Mouse (Mus musculus) ovary, postnatal 10 days (tissue): Measurements from ENCODE around the gene Ddx54.

Experiments used
- DNase-seq: peaks from one replicate; pipeline ENCODE4 v3.0.0; 2022; ENCODE audit warnings: low spot score

Gene Ddx54

DNA sequence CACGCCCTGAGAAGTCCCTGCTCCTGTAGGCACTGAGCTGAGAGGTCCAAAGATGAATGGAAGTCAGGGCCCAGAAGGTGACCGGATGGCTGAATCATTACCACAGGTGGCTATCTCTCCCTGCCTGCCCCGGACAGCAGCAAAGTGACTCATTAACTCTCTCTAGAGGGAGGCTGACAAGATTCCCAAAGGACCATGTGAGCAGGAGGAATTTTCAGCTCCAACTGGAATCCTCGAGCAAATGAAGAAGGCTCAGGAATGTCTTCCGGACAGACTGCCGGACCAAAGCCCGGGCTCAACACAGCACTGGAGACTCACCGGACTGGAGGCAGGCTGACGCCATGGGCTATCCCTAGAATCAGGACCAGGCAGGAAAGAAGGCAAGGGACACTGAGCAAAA lies 30.5 kb upstream of the Ddx54 start:
- no peak for DNase-seq

DNA sequence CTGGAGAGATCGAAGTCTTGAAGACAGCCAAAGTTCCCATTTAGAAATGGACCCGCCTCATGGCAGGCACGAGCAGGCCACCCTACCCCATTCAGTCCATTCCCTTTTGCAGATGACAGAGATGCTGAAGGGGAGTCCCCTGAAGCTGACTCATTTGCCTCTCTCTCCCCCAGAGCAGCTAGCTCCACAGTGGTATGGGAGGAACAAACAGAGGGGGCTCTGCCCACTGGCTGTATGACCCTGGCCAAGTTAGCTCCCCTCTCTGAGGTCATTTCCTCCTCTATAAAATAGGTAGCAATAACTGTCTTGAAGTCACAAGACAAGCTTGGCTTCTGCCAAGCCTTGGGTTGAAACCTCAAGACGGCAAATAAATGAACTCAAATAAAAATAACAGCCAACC lies 29.0 kb upstream of the Ddx54 start:
- DNase-seq = no peak

DNA sequence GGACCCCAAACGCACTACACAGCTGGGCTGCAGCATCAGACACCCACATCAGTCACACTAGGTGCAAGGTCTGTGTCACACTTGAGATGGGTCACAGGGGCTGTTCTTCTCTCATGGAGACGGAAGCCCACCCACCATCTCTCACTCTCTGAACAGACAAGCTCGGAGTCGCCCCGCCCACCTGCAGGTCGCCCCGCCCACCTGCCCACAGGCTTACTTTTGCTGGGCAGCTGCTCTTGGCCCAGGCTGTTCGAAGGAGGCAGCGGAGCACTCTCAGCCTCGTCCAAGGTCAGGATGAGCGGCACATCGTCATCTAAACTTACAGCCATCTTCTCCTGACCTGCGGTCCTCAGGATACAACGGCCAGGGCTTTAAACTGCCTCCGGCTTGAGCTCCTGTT lies 27.6 kb upstream of the Ddx54 start:
- no peak for DNase-seq

DNA sequence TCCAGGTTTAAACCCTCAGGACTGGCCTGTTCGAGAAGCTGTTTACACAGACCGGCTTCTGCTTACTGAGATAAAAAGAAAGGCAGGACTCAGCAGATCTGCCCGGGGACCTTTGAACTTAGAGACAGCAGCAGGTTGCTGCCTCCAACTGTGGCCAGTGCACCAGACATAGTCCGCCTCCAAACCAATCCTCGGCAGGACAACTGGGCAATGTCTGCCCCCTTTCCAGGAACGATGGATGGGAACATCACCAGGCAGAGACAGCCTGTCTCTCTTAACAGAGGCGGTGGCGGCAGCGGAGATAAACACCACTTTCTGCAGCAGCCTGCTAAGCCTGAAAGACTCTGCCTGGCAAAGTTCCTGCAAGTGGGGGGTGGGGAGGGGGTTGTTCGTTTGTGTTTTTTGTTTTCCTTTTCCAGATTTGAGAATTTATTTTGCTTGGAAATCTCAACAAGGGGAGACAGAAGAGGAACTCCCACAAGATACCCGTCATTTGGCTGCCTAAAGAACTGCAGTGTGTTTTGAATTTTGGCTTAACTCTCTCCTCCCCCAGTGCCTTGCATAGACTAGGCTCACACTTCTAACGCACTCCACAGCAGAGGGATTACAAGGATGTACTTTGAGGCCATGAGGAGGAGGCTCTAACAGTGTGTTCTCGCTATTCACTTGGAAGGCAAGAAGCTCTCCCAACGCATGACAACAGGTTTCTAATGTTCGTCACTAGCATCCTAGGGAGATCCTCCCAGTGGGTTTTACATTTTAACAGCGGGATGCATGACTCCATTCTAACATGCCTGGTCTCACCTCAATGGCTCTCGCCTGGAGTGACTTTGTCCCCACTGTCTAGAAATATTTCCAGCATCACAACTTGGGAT lies 25.6 kb upstream of the Ddx54 start:
- DNase-seq = no peak

DNA sequence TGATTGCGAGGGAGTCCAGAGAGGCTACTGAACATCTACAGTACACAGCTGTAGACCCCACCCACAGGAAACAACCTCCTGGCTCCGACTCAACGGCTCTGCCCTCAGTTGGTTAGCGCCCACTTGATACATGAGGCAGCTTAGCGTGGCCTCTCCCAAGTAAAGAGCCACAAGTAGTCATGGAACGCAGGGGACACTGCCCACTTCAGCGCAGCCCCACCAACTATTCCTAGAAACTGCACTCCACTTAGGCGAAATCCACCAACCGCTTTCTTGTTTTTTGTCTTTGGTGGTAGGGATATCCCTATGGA lies 25.0 kb upstream of the Ddx54 start:
- no peak for DNase-seq

DNA sequence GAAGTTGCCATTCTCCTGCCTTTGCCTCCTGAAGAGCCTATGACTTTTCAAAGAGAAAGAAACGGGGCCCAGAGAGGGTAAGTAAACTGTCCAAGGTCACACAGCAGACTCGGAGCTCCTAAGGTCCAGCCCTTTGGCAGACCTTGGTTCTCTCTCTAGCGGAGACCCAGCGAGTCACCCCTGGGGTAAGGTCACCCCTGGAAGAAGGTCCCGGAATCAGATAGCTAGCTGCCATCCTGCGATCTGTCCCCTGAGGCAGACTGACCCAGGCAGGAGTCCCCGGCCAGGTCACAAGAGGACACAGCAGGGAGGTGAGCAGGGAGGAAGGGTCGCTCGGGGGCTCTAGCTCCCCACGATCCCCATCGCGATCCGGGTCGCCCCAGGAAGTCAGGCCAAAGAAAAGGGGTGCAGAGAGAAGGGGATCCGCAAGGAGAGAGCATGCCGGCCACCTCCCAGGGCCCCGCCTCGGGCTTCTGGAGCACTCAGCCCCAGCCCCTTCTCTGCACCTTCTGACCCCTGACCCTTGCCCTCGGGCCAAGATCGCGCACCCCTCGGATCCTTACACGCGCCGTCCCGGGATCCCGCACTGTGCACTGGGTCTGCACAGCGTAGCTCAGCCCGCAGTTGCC lies 24.5 kb upstream of the Ddx54 start:
- no peak for DNase-seq

DNA sequence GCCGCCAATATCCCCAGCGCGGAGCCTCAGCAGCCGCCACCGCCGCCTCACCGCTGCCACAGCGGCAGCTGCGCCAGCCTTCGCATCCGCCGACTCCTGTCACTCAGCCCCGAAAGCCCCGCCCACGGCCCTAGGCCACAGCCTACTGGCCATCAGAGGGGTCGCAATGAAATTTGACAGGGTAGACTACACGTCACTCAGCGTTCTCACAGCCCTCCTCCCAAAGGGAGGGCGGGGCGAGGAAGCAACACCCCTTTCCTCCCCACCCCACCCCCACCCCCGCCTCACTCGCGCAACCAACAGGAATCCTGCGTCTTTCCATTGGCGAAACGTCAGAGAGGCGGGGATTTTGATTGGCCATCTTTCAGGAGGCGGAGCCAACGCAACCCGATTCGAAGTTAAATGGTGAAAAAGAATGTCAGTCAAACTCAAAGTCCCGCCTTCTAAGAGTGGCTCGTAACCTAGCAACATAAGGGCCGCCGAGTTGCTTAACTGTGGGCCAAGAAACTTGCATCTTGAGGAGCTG lies 23.9 kb upstream of the Ddx54 start, which contains the start of the genes Tpcn1 and Iqcd:
Tpcn1 (minus strand) TSS at position 105 of the 526 bp plus-strand sequence.
Iqcd (plus strand) TSS at position 448 of the 526 bp plus-strand sequence.
- peak; percentile 95 for DNase-seq

DNA sequence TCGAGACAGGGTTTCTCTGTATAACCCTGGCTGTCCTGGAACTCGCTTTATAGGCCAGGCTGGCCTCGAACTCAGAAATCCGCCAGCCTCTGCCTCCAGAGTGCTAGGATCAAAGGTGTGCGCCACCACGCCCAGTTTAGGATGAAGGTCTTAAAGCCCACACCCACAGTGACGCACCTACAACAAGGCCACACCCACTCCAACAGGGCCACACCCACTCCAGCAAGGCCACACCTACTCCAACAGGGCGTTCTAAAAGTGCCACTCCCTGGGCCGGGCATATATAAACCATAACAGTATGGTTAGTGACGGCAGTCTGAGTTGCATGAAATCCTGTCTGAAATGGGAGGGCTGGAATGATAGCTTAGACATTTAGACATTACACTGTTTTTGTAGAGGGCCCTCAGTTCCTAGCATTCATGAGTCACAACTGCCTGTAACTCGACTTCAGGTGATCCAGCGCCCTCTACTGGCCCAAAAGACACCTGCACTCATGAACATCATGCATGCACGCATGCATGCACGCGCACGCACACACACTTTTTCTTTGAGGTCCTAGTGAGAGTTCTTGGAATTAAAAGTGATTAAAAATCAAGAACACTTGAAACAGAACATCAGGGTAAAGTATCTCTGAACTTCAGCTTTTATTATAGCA lies 22.1 kb upstream of the Ddx54 start:
- no peak for DNase-seq

DNA sequence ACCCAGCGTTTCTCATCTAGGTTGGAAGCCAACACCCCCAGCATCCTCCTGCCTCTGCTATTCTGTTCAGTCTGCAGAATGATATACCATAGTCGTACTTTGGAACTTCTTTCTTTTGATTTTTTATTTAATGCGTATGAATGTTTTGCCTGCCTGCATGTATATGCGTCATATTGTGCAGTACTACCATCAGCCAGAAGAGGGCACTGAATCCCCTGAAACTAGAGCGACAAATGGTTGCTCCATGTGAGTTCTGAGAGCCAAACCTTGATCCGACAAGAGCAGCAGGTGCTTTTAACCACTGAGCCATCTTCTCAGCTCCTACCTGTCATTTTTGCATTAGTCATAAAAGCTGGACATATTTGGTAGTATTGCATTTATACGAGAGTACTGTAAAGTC lies 20.4 kb upstream of the Ddx54 start:
- no peak for DNase-seq

DNA sequence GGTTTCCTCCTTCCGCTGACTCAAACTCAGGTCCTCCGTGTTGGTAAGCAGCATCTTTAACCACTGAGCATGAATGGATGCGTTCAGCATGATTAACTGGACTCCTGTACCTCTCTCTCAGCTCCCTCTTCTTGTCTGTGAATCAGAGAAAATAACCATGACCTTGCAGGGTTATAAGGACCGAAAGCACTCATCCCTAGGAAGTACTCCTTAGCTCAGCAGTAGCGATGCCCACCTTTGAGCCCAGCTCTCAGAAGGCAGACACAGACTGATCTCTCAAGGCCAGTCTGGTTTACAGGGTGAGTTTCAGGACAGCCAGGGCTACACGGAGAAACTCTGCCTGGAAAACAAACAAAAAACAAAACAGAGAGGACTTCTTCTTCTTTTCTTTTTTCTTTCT lies 18.1 kb upstream of the Ddx54 start:
- DNase-seq = no peak

DNA sequence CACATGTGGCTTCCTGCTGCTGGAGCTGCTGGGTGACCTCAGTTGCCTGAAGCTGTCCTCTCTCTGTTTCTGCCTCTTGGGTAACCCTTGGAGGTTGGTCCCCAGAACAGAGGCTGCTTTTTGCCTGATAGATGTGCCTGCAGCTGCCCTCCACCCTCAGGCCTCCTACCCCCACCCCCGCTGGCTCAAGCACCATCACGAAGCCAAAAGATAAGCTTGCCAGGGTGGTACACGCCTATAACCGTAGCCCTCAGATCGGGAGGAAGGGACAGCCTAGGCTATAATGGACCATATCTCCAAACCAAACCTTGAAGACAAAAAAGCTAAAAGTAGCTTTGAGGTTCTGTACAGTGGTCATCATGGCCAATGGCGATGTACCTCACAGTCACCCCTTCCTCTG lies 12.9 kb upstream of the Ddx54 start:
- no peak for DNase-seq

DNA sequence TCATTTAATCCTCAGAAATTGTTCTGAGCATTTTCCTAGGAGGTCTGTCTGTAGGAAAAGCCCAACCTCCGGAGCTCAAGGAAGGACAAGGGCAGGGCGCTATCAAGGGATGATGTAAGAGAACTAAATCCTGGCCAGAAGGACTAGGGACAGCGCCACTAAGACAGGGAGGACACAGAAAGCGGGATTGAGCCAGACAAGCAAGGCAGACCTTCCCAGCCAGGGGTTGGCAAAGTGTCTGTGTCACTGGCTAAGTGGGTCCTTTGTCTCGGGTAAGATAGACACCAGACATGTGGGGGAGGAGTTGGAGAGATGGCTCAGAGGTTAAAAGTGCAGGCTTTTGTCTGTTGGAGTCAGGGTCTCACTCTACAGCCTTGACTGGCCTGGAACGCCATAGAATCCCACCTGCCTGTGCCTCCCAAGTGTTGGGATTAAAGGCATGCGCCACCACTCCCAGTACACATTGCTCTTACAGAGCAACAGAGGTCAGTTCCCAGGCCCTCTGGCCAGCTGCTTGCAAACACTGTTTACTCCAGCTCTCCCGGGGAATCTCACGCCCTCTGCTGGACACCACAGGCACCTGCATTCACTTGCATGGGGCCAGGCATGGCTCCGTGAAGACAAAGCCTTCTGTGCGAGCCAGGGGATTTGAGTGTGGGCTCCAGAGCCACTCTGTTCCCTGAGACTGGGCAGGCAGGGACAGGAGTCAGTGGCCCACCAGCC lies 11.4 kb upstream of the Ddx54 start:
- no peak for DNase-seq

DNA sequence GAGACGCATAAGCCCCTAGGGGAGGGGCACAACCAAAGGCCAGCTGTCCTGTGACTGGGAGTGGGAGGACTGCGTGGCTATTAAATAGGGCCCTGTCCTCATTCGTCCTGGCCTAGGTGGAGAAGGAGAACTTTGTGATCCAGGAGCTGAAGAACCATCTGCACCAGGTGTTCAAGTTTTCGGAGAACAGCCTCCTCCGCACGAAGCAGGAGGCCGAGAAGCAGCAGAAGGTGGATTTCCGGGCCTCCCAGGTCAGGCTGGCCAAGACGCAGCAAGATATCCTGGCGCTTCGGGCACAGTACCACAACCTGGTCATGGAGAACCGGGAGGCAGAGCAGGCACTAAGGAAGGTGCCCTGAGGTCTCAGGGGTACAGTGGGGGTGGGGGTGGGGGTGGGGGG lies 10.3 kb upstream of the Ddx54 start:
- no peak for DNase-seq

DNA sequence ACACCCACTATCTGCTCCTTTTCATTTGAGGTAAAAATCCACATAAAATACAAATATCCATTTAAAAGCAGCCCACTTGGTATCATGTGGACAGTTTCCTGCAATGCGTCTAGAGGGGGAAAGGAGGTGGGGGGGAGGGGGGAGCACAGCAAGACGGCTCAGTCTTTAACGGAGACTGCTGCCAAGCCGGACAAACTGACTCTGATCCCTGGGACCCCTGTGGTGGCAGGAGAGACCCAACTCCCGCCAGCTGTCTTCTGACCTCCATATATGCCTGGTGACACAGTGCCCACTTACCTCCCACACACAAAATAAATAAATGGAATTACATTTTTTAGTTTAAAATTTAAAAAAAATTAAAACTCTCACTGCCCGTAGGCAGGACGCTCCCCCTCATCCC lies 9.0 kb upstream of the Ddx54 start:
- no peak for DNase-seq

DNA sequence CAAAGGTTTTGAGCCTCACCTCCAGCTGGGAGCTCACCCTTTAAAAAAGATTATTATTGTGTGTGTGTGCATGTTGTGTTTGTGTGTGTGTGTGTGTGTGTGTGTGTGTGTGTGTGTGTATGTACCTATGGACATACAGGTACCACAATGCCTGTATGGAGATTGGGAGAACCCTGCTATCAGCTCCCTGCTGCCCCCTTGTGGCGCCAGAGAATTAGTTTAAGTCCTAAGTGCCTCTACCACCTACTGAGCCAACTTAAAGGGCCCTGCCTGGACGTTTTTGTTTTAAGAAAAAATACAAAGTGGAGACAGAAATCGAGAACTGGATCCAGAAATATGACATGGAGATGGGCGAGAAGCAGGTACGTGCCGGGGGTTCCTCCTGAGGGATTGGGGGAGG lies 7.7 kb upstream of the Ddx54 start:
- DNase-seq = peak; percentile 59

DNA sequence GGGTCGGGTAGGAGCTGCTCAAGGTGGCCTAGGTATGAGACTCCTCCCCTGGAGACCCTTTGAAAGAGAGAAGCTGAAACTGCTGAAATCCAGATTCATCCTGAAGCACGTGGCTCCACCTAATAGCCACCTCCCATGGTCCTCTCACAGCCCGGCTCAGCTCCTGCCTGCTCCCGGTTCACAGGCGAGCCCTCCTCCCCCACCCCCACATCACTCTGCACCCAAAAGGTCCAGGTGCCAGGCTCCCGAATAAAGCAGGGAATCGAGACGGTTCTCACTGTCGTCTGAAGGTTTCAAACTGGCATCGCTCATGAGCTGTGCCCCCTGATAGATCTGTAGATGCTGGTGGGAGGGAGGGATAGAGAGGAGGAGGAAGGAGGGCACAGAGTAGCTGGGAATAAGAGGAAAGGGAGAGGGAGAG lies 7.3 kb upstream of the Ddx54 start:
- no peak for DNase-seq

DNA sequence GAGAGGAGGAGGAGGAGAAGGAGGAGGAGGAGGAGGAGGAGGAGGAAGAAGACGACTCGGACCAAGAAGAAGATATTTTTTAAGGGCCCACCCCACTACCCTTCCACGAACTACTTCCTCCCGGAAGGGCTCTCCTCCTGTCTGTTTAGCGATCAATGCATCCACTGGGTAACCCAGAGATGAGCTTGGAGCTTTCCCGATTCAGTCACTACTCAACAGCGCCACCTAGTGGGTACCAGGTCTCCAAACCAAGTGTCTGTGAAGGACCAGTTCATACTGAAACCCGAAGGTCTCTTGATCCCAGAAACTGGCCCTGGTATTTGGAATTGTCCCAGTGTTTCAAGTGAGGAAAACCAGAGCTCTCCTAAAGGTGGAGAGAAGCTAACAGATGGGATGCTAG lies 6.9 kb upstream of the Ddx54 start:
- peak; percentile 76 for DNase-seq

DNA sequence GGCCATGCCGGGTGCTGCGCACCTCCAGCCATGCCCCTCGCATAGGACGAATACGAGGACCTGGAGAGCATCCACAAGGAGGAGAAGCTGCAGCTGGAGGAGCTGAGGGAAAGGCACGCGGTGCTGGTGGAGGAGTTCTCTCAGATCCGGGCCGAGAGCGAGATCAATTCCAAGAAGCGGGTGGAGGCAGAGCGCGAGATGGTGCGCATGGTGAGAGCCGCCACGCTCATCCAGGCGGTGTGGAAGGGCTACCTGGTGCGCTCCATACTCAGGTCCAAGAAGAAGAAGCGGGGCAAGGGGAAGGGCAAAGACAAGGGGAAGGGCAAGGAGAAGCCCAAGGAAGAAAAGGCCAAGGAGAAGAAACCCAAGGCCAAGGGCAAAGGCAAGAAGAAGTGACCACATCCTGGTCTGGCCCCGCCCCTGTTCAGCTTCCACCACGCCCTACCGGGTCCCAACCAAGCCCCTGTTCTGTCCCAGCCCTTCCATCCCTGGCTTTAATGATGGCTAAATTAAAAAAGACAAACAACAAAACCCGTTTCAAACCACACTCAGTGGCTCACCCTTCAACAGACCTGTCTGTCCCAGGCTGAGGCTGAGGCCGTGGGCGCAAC lies 5.8 kb upstream of the Ddx54 start:
- DNase-seq = no peak

DNA sequence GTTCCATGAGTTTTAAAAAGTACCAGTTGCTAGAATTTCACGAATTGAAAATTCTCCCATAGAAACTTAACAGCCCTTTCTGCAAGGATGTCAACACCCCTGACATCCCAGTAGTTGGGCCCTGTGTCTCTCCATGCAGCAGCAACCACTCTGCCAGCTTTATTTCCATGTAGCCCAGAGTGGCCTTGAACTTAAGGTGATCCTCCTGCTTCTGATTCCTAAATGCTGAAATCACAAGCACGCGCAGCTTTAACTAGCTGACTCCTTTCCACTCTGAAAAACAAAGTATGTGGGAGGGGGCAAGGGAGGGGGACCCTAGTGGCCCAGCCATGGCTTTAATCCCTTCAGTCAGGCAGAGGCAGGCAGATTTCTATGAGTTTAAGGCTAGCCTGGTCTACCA lies 5.2 kb upstream of the Ddx54 start:
- DNase-seq = no peak

DNA sequence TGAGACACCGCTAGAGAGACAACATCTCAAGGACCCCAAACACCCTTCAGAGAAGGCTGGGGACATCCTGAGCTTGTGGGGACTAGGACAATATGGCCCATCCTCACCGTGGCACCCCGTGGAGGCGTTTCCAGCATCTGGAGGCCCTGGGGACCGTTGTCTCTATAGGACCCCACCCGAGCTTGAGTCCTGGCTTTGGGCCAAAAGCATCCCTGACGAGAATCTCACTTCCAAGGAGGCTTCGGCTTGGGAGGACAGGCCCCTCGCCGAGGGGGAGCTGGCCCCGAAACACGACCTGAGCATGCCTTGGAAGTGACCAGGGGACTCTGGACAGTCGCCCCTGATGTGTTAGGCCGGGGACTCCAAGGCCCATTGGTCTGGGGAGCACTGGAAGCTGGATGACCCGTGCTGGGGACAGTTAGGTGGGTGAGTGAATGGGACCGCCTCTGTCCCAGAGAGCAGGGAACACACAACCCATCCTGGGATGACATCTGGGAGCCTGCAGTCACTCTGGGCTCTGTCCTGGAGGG lies 3.2 kb upstream of the Ddx54 start:
- DNase-seq = no peak

DNA sequence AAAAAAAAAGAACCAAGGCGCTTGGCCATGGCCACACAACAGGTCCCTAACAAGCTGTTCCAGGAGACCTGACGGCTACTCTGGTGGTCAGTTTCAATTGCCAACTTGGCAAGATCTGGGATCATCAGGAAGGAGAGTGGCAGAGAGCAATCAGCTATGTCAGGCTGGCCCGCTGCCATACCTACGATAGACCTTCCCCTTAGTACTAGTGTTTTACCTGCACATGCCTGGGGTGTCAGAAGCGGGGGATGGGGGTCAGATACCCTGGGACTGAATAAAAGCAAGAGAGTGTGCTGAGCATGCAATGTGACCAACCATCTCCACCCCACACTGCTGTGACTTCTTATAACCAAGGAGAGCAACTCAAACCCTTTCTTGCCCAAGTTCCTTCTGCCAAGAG lies 1.6 kb upstream of the Ddx54 start:
- no peak for DNase-seq

DNA sequence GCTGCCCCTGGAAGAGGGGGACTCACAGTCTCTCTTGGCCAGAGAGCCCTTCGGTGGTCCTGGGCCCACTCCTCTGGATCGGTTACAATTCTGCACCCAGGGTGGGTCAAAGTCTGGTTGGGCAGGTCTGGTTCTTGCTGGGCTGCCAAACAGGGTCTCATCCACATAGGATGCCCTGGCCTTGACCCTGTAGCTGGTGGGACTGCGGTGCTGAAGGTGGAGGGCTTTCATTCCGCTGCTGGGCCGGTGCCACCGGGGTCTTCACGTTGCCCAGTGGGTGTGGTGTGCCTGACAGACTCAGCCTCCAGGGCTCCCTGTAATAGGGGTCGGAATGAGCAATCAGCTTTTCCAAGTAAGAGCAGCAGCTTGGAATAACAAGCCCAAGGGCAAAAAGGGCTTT lies 1.1 kb upstream of the Ddx54 start:
- no peak for DNase-seq
